Mouse (Mus musculus): Measurements from ENCODE around the gene Poc5.

Poc5 gene

DNA sequence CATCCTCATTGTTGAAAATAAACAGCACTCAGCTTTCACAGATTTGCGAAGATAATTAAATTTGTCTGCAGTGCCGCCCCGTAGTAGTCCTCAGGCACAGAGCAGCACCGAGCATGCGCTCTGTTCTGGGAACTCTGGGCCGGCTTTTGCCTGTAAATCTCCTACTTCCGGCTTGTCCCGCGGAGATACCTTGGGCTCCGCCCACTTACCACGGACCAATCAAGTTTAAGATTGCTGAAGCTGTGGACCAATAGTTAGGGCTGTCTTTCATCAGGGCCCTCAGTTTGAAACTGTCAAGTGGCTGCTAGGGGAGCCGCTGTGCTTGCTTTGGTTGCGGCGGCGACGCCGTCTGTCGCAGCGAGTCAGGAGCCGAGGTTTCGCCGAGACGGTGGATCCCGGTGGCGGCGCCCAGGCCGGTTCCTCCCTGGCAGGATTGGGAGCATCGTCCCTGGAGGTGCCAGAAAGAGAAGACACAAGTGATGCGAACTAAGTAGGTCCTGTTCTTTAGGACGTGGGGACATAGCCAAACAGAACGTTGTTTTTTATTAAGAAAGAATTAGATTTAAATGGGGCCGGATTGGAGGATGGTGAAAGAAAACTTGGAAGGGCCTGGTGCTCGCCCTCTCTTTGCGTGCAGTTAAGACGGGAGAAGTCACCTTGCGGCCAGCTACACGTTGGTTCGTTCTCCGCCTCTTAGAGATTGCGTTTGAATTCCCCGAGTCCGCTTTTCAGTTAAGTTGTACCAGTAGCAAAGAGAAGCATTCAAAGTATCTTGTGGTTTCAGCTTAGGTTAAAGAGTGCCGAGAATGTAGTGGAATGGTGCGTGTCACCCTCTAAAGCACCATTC, at the start of gene Poc5:
Gene Poc5, plus strand, starts transcription at position 253 of the 847 bp plus-strand sequence.
- peak; percentile 100 for DNase-seq (ENCODE audit: low spot score)

DNA sequence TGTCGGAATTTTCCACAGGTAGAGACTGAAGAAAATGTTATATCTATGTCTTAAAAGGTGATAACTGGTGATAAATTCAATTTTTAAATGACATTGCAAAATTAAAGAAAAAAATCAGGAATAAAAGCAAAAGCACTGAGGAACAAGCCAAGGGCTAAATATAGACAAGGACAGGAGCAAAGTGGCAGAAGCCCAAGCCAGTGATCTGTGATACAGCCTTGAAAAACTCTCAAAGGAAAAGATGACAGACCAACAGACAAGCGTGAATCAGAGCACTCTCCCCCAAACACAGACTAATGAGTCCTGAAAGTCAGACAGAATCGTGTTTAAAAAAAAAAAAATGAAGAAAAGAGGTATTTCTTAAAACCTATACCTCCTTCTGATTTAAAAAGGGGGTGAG, 46.6 kb upstream of the Poc5 start:
- no peak for DNase-seq (ENCODE audit: low spot score)

DNA sequence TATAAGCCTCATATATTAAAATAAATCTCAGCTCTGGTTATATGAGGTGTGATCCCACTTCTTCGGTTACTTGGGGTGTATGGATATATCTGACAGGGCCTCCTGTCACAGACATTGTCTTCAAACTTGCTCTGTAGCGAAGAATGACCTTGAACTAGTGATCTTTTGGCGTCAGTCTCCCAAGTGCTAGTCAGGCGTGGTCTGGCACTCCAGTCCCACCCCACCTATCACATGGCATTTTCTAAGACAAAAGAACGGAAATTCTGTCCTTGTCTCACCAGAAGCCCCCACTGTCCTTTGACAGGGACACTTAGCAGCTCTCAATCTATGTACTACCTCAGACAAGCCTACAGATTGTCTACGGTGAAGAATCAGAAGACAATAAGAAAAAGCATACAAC, 43.3 kb upstream of the Poc5 start:
- DNase-seq (ENCODE audit: low spot score) = no peak

DNA sequence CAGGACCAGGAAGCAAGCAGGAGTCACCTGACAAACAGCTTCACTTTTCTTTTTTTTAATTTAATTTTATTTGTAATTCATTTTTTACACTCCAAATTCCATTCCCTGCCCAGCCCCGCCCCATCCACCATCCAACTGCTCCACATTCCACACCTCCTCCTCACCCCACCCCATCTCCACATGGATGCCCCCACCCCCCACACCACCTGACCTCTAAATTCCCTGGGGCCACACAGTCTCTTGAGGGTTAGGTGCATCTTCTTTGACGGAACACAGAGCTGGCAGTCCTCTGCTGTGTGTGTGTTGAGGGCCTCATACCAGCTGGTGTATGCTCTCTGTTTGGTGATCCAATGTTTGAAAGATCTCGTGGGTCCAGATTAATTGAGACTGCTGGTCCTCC, 41.5 kb upstream of the Poc5 start:
- no peak for DNase-seq (ENCODE audit: low spot score)

DNA sequence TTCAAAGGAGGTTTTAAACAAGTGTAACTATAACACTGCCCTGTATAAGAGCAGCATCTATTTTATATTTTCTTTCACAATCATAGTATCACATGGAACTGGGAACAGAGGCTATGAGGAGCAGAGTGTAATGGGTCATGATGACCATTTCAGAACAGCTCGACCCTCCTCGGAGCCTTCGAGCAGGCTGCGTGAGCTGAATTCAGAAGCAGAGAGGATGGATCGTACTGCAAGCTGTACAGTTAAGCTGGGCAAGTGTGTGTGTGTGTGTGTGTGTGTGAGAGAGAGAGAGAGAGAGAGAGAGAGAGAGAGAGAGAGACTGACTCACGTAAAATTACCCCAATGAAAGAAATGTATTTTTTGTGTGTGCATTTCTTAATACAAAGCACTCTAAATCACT, 37.9 kb upstream of the Poc5 start:
- DNase-seq (ENCODE audit: low spot score) = no peak

DNA sequence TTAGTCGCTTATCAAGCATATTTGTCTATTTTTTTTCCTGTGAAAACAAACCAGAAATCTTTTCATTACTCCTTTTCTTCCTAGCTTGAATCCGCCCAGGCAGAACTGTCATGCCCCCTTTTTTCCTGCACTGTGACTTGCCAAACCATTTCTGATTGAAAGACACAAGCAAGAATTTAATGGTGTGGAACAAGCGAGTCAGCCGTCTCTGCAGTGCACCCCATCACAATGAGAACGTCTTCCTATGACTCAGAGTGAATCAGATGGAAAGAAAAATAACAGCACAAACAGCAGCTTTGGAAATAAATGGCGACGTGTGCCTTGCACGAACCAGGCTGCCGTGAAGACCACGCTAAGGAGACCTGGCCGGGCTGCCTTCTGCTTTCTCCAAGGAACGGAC, 36.8 kb upstream of the Poc5 start:
- no peak for DNase-seq (ENCODE audit: low spot score)

DNA sequence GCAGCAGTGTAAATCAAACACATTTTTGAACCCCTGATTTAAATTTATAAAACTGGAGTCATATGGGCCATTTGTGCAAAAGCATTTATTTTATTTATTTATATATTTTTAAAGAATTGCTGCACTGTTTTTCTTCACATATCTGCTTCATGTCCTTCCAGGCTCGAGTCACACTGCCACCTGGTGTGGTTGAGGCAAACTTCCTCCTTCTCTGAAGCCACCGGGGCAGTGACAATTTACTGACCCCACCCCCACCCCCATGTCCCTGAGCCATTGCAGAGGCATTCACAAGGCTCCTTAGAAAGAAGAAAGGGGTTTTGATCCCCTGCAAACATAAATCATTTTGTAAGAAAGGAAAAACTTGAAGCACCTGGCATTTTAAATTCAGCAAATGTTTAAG, 12.6 kb upstream of the Poc5 start:
- no peak for DNase-seq (ENCODE audit: low spot score)

DNA sequence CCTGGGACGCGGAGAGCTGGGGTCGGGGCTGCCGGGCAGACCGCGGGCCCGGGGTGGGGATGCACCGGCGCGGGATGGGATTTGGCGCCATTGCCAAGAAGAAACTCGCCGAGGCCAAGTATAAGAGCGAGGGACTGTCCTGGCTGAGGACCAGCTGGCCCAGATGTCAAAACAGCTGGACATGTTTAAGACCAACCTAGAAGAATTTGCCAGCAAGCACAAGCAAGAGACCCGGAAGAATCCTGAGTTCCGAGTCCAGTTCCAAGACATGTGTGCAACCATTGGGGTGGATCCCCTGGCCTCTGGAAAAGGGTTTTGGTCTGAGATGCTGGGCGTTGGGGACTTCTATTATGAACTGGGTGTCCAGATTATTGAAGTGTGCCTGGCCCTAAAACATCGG, 11.2 kb upstream of the Poc5 start:
- DNase-seq (ENCODE audit: low spot score) = no peak

DNA sequence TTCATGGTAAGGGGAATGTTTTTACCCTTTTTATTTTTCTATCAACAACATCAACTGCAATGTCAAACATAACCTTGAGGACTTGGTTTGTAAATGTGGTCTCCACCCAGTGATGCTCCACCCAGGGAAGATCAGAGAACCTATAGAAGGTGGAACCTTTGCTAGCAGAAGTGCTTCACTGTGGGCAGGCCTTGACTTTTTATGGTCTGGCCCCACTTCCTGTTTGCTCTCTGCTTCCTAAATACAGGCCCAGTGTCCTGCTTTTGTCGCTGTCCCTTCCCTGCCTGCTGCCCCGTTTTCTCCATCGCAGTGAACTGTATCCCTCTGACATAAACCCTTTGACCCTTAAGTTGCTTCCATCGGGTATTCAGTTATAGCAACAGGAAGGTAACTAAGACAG, 10.2 kb upstream of the Poc5 start:
- DNase-seq (ENCODE audit: low spot score) = no peak

DNA sequence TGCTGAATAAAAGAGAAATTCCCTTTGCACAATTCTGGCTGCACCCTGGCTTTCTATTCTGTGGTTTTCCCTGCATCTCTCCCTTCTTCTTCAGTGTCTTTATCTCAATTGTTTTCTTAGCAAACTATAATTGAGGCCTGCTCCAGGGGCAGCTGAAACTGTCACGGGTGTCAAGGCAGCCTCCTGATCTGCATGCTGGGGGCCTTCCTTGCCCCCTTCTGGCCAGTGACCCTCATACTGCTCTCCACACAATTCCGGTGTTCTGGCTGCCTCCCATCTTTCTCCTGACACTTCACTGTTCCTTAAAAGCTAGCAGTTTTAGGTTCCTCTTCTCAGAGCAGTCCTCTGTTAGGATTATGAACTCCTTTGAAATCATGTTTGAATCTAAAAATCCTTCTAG, 1.2 kb downstream of the Poc5 start:
- DNase-seq (ENCODE audit: low spot score) = no peak

DNA sequence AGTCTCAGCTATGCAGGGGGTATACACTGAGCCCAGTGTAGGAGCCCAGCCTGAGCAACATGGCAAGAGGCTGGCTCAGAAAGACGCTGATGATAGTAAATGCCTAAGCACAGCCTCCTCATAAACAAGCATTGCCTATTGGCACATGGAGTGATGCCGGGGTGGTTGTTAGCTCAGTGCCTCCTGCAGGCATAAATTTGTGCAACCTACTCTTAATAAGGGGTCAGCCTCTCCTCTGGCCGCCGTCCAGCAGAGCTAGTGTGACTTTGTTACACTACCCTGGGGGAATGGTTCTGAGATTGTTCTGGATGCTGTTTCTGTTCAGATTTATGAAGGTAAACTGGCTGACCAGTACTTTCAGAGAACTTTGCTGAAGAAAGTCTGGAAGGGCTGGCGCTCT, 13.2 kb downstream of the Poc5 start:
- DNase-seq (ENCODE audit: low spot score) = no peak

DNA sequence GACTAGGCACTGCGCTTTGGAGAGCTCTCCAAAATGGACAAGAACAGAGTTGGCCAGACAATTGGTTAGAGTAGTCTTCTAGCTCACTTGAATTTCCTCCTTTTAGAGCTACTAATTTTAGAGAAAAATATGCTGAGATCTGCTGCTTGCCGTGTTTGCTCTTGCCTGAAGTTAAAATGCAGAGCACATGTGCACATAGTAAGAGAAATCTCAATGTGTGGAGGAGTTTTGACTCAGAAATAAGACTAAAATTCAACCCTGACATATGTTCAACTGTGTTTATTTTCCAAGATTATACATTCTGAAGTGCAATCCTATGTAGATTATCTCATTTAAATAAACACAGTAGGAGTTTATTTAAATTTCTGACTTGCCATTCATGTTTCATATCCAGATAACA, 17.4 kb downstream of the Poc5 start:
- DNase-seq (ENCODE audit: low spot score) = no peak

DNA sequence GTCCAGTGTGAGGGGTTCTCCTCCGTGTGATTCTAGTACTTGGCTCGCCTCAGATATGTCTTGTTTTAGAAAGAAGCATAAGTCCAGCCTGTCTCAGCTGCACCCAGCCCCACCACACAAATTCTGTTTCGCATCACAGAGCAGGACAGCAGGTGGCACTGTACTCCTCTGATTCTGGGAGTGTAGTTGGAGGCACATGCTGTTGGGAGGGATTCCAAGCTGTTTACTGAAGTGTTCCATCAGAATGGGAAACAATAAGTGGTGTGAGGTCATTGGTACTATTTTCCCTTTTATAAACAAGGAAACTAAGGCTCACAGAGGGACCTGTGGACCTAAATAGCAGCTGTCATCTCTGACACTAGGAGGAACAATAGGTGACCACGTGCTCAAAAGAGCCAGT, 18.9 kb downstream of the Poc5 start:
- no peak for DNase-seq (ENCODE audit: low spot score)

DNA sequence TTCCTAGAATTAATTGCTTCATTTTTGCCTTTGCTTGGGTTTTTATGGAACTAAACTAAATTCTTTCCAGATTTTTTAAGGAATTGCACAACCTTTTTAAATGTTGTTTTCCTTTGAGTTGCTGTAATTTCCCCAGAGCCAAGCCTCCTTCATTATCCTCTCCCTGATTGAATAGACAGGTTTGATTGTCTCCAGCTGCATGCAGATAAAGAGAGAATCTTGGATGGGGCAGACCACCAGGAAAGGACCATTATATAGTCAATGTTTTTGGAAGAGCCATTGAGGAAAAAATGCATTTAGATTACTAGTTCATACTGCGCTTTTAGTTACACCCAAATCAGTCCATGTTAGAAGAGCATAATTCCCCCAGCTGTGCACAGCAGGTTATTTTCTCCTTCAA, 20.7 kb downstream of the Poc5 start:
- no peak for DNase-seq (ENCODE audit: low spot score)

DNA sequence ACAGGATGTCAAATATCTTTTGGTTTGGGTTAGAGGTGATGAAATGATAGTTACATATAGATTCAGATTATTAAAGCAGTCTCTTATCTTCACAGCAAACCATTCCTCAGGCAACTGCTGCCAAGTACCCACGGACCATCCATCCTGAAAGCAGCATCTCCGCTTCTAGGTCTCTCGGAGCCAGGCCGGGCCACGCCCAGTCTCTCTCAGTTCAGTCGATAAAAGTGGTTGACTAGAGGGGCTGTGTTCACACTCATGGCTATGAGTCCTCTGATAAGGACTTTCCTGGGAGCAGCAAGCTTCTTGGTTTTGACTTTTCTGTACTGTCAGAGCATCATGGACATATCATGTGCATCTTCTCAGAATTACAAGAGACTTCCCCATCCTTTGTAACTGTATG, 26.3 kb downstream of the Poc5 start:
- DNase-seq (ENCODE audit: low spot score) = no peak

DNA sequence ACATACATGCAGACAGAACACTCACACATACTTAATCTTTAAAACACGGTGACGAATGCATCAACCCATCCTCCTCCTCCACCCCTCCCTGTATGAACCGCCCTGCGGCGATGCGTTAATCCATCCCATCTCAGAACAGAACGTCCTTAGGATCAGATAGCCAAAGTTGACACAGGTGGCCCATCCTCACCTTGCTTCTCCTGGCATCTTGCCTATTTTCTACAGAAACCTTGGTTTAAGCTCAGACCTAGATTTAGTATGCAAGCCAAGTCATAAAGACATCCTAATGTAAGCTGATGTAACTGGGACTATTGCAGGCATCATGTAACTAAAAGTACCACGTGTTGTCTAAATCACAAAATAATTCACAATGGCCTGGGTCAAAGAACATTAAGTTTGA, 28.3 kb downstream of the Poc5 start:
- no peak for DNase-seq (ENCODE audit: low spot score)

DNA sequence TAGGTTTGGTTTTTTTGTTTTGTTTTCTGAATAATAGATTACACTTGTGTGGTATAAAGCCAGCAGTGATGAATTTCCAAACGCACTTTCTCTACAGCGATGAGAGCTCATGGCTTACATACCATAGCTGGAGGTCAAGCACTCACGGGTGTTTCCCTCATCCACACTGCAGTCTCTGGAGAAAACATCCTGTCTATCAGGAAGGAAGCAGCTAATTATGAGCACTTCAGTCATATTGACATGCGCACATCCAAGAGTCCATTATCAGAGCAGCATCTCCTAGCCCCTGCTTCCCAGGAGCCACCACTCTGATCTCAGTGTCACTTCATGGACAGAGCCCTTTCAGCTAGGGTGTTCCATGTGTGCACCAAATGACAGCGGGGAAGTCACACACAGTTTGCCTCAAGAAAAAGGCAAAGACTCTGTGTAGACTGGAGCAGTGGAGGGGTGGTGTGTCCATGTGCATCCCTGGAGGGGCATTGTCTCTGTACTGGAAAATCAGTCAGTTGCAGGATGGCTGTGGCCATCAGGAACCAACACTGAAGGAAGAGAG, 29.2 kb downstream of the Poc5 start:
- no peak for DNase-seq (ENCODE audit: low spot score)

DNA sequence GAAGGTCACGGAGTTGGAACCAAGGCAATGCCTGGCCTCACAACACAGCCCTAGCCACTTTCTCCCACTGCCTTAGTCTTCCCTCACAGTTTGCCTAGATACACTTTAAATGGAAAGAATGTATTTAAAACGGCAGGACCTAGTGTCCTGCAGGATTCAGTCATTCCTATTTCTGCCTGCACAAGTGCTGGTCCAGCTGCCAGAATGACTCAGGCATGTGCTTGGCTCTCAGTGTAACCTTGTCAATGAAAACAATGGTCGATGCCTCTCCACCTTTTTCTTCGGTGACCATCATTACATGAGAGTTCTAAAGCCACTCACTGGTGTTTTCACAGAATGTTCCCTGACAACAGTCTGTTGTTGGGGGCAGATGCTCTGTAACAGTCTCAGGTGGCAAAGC, 30.4 kb downstream of the Poc5 start:
- no peak for DNase-seq (ENCODE audit: low spot score)

DNA sequence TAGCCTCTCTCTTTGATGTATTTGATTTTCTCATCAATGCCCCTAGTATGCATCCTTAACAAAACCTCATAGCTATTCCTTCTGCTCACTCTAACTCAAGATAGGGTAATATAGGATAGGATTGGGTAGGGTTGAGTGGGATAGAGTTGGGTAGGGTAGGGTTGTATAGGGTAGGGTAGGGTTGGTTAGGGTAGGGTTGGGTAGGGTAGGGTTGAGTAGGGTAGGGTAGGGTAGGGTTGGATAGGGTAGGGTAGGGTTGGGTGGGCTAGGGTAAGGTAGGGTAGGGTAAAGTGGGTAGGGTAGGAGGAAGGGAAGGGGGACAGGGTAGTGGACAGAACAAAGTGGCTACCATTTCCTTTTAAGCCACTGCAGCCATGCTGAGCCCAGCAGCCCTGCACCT, 33.1 kb downstream of the Poc5 start:
- no peak for DNase-seq (ENCODE audit: low spot score)

DNA sequence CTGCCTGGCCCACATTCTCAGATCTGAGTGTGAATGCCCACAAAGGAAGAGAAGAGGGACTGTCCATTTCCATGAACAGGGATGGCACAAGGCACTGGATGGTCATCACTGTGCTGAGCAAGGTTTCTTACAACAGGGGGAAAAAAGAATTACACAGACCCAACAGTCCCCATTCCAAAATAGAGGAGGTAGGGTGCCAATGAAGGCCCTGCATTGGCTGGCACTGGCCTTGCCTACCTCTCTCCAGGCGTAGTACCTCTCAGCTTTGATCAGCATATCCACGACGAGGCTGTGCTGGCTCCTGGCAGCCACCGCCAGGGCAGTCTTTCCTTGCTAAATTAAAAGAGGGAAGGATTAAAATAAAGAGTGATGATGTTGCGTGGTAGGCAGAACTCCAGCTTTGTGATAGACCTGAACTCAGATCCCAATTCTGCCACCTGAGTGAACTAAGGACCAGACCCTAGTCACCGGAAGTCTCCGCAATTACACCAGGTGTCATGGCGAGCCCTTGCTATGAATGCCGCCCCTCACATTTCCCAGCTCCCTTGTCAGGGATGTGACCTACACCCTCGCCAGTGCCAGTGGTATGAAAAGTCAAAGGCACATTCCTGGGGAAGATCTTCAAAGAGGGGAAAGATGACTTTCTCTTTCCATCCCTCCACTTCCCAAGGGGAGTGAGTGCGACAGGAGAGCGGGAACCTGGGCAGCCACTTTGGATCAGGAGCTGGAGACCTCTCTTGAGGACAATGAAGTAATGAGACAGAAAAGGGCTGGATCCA, 36.6 kb downstream of the Poc5 start:
- DNase-seq (ENCODE audit: low spot score) = no peak

DNA sequence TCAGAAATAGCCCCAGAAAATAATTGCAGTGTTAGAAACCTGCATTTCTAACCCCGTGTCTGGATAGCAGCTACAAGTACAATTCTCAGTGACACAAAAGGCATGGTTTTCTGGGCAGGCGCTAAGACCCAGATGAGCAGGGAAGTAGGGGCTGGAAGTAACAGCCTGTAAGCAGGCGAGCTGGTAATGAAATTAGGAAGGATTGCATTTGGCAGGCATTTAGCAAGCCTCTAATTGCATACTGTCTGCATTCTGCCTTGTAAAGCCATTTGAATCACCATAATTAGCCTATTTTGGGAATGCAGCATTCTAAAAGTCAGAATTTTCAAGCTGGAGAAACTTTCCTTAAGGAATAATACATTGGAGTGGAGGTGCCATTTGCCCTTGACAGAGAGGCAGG, 38.0 kb downstream of the Poc5 start:
- no peak for DNase-seq (ENCODE audit: low spot score)

DNA sequence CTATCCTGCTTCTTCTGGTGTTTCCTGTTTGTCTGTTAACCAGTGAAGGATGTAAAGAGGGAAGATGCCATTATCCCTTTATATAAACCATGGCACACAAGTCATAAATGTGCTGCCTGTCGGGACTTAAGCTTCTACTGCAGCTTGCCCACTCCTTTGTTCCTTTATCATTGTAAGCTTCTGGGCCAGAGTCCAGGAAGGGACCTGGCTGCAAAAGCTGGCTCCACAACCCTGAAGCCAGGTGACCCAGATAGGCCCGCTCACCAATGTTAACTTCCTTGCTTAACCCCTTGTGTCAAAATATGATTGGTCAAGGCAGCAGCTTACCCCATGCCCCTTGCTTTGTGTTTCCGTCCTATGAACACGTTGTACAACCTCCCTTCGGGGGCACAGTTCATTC, 40.4 kb downstream of the Poc5 start:
- no peak for DNase-seq (ENCODE audit: low spot score)

DNA sequence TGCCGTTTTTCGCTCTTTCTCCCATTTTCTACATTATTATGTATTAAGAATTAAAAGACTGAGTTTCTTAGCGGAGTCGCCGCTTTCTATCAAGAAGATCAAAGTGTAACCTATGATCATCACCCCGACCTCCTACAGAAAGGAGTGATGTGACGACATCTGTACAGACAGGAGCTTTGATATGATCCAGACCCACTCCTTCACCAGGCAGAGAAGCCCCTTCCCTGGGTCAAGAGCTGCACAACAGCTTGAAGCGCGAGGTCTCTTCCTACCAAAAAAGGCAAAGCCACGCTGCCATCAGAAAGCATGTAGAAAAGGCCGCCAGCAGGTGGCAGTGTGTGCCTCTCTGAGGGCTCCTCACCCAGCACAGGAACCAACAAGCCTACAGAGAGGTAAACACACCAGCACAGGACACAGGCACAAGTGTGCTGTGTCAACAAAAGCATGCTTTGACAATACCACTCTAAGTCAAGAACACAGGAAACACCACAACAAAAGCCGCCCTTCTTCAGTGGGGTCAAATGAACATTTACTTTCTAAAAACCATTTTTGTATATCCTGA, 43.6 kb downstream of the Poc5 start:
- peak; percentile 79 for DNase-seq (ENCODE audit: low spot score)
